Mouse (Mus musculus): ENCODE measurements at regions not wholly inside any gene's neighbourhood (a gene's known extent, or its start where the extent isn't known, plus 50 kb on each side); places are given as distances from the start of the nearest gene placed in this dataset.

DNA sequence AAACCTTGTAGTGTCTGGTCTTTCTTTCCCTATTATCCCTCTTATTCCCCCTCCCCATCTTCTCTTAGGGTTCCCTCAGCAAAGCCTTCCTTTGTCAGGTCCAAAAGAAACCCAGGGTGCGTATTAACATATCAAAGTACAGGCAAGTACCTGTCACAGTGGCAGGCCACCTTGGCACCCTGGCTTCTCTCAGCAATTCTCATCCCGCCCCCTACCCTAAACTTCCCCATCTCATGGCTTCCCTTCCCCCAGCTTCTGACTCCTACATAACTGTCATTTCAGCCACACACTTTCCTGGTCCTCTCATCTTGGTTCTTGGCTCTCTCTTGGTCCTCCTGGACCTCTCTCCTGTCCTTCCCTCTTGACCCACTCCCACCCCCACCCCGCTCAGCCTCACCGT lies 112.8 kb upstream of the Gdf10 start:
- TF ChIP-seq CTCF (IDR thresholded peaks at IDR 0.05; ENCODE audit: low read depth, low read length), result no peak
- no peak for TF ChIP-seq TAL1 (conservative IDR thresholded peaks at IDR 0.05; ENCODE audit: low read depth, low read length)
- no peak for TF ChIP-seq GATA2 (IDR thresholded peaks at IDR 0.05; ENCODE audit: borderline replicate concordance, low read depth, low read length)
- TF ChIP-seq GATA1 (IDR thresholded peaks at IDR 0.05; ENCODE audit: borderline replicate concordance, low read length), result no peak

Data from G1E (cell line).